Mouse (Mus musculus) thymus, adult 2 months (tissue): ENCODE data around the gene Cnn2. TPM values are rescaled to one million over a fixed set of nuclear protein-coding genes. Genes with fewer than 3 reads are reported as not detected.

Experiments
- DNase-seq: peaks from one replicate; pipeline ENCODE4 v3.0.0; 2021
- H3K27ac ChIP-seq: fragments of 200-500 bp; 2 replicates; pipeline ENCODE4 v1.5.1; 2012; ENCODE audit warnings: low read length, control low read depth; ENCODE audit not compliant: control insufficient read depth, insufficient read depth
- H3K27me3 ChIP-seq: fragments of 200-500 bp; 2 replicates; pipeline ENCODE4 v1.6.1; 2012; ENCODE audit warnings: mild to moderate bottlenecking, low read length, moderate library complexity, mixed read lengths; ENCODE audit not compliant: control insufficient read depth, insufficient read depth
- H3K36me3 ChIP-seq: fragments of 200-500 bp; 2 replicates; pipeline ENCODE4 v1.6.1; 2012; ENCODE audit warnings: mild to moderate bottlenecking, low read length, moderate library complexity; ENCODE audit not compliant: control insufficient read depth, insufficient read depth
- H3K4me1 ChIP-seq: fragments of 200-500 bp; replicated peaks from 2 replicates; pipeline ENCODE4 v1.6.1; 2012; ENCODE audit warnings: low read length; ENCODE audit not compliant: control insufficient read depth, insufficient read depth
- H3K4me3 ChIP-seq: fragments of 200-500 bp; 2 replicates; pipeline ENCODE4 v1.5.1; 2012; ENCODE audit warnings: mild to moderate bottlenecking, low read length, control low read depth, moderate library complexity; ENCODE audit not compliant: control insufficient read depth, insufficient read depth
- CTCF ChIP-seq: fragments of 200-500 bp; IDR thresholded peaks from 2 replicates; pipeline ENCODE4 v1.5.1; 2012; ENCODE audit warnings: mild to moderate bottlenecking, control low read depth, low read length, moderate library complexity, borderline replicate concordance; ENCODE audit not compliant: control insufficient read depth, poor library complexity, insufficient read depth; ENCODE audit errors: extremely low read depth
- POLR2A ChIP-seq: fragments of 200-500 bp; IDR thresholded peaks from 2 replicates; pipeline ENCODE4 v1.6.1; 2012; ENCODE audit warnings: mild to moderate bottlenecking, low read length, control low read depth, moderate library complexity; ENCODE audit not compliant: control insufficient read depth, poor library complexity, insufficient read depth; ENCODE audit errors: extremely low read depth
- WGBS: fragments of 180-500 bp; shearing (Covaris S2); methylation state at CpG from one replicate; pipeline ENCODE4 v1.1.7; 2018; 5-methylcytosine and 5-hydroxymethylcytosine counted together
- polyA plus RNA-seq: library from polyadenylated mRNA; depleted of rRNA; stranded (reverse); fragments of >200 nt; gene quantifications from 2 replicates; pipeline ENCODE4 v1.2.3, GENCODE M21; 2012

The Cnn2 gene
- polyA plus RNA-seq, 1 experiment = 245 TPM

- no peak for TF ChIP-seq POLR2A
- no peak for TF ChIP-seq CTCF
- DNase-seq = no peak
- Histone ChIP-seq H3K4me3 (peak overlapping the region; percentile 72), H3K36me3 (peaks cover 4% of the 10 kb centered on the region), H3K27me3 (no peaks in the 10 kb centered on the region), H3K4me1 (peaks cover 36% of the 10 kb centered on the region), H3K27ac (peak overlapping the region; percentile 36; the same call in 1 of the 2 replicates)
- 77% methylated on average over 5 of the region's 5 CpGs for WGBS
These were observed 5.2 kb upstream of the Cnn2 start for GRCm38 (mm10) chr10:79983205-79983604.

GRCm38 (mm10) chr10:79983670-79984069 lies 4.7 kb upstream of the Cnn2 start:
- TF ChIP-seq POLR2A (no peak), CTCF (no peak)
- Histone ChIP-seq H3K27me3 (no peaks in the 10 kb centered on the region), H3K4me1 (peaks cover 39% of the 10 kb centered on the region), H3K27ac (peak overlapping the region; percentile 36; the same call in 1 of the 2 replicates), H3K4me3 (peak overlapping the region; percentile 72), H3K36me3 (no peaks in the 10 kb centered on the region)
- DNase-seq = peak; percentile 66
- under 1% methylated on average over 21 of the region's 21 CpGs for WGBS

- DNase-seq = peak; percentile 88
- under 1% methylated on average over 49 of the region's 49 CpGs for WGBS
- no peaks in the 10 kb centered on the region for H3K36me3 ChIP-seq
- H3K27me3 ChIP-seq = no peaks in the 10 kb centered on the region
- peak within 1 kb of the TSS; percentile 87 for H3K27ac ChIP-seq
- TF ChIP-seq CTCF (no peak; the same call in 1 of the 2 replicates), POLR2A (peak; percentile 29)
- peaks cover 45% of the 10 kb centered on the region for H3K4me1 ChIP-seq
- peak within 1 kb of the TSS; percentile 72 for H3K4me3 ChIP-seq
These were observed 4.1 kb upstream of the Cnn2 start, which contains the start of gene Tmem259 for GRCm38 (mm10) chr10:79984195-79984816. Gene Tmem259 (minus strand): TSS chr10:79984330.

GRCm38 (mm10) chr10:79984871-79985270 lies 3.5 kb upstream of the Cnn2 start:
- peak; percentile 95 for DNase-seq
- peak overlapping the region; percentile 72 for H3K4me3 ChIP-seq
- TF ChIP-seq CTCF = no peak
- TF ChIP-seq POLR2A = peak; percentile 33; the same call in 1 of the 2 replicates
- no peaks in the 10 kb centered on the region for H3K36me3 ChIP-seq
- WGBS = under 1% methylated on average over 22 of the region's 22 CpGs
- no peaks in the 10 kb centered on the region for H3K27me3 ChIP-seq
- H3K27ac ChIP-seq = peak overlapping the region; percentile 87
- peaks cover 51% of the 10 kb centered on the region for H3K4me1 ChIP-seq

- 3% methylated on average over 35 of the region's 35 CpGs for WGBS
- H3K4me3 ChIP-seq = peak overlapping the region; percentile 72
- H3K27me3 ChIP-seq = no peaks in the 10 kb centered on the region
- peak; percentile 81 for DNase-seq
- H3K27ac ChIP-seq = peak overlapping the region; percentile 95
- TF ChIP-seq POLR2A (no peak), CTCF (no peak)
- H3K4me1 ChIP-seq = peaks cover 54% of the 10 kb centered on the region
- H3K36me3 ChIP-seq = no peaks in the 10 kb centered on the region
These were observed 2.8 kb upstream of the Cnn2 start for GRCm38 (mm10) chr10:79985334-79986231.

GRCm38 (mm10) chr10:79986232-79986878 lies 2.0 kb upstream of the Cnn2 start:
- no peak for TF ChIP-seq POLR2A
- TF ChIP-seq CTCF = no peak
- Histone ChIP-seq H3K27ac (peak overlapping the region; percentile 95), H3K4me1 (peaks cover 57% of the 10 kb centered on the region), H3K36me3 (no peaks in the 10 kb centered on the region), H3K4me3 (peak overlapping the region; percentile 50), H3K27me3 (no peaks in the 10 kb centered on the region)
- 26% methylated on average over 6 of the region's 6 CpGs for WGBS
- DNase-seq = no peak
